Mouse (Mus musculus) liver, embryonic 16.5 days (tissue): ENCODE data around the gene Csnk2b. TPM values are rescaled to one million over a fixed set of nuclear protein-coding genes. Genes with fewer than 3 reads are reported as not detected.

Source experiments
- ATAC-seq: fragments of 200-750 bp; cut with Nextera tagmentation; 2 replicates; pipeline ENCODE4 v1.8.0; 2017; ENCODE audit warnings: low read depth, mild to moderate bottlenecking, moderate number of reproducible peaks, moderate library complexity
- H3K27ac ChIP-seq: fragments of 300-500 bp; sonication (generic); 2 replicates; pipeline ENCODE4 v1.5.1; 2014; ENCODE audit warnings: mild to moderate bottlenecking, low read length
- H3K27me3 ChIP-seq: fragments of 300-500 bp; sonication (generic); 2 replicates; pipeline ENCODE4 v1.6.1; 2014; ENCODE audit warnings: low read depth, low read length, mixed read lengths; ENCODE audit not compliant: control insufficient read depth, insufficient read depth
- H3K36me3 ChIP-seq: fragments of 300-500 bp; sonication (generic); 2 replicates; pipeline ENCODE4 v1.6.1; 2014; ENCODE audit warnings: mild to moderate bottlenecking; ENCODE audit not compliant: control insufficient read depth, insufficient read depth
- H3K4me1 ChIP-seq: fragments of 300-500 bp; sonication (generic); 2 replicates; pipeline ENCODE4 v1.6.1; 2014; ENCODE audit warnings: low read depth, low read length, mixed read lengths; ENCODE audit not compliant: control insufficient read depth
- H3K4me2 ChIP-seq: fragments of 300-500 bp; sonication (generic); 2 replicates; pipeline ENCODE4 v1.6.1; 2014; ENCODE audit warnings: low read depth, low read length, mixed read lengths
- H3K4me3 ChIP-seq: fragments of 300-500 bp; sonication (generic); 2 replicates; pipeline ENCODE4 v1.5.1; 2014; ENCODE audit warnings: low read depth, mild to moderate bottlenecking, low read length
- H3K9ac ChIP-seq: fragments of 300-500 bp; sonication (generic); 2 replicates; pipeline ENCODE4 v1.6.1; 2014; ENCODE audit warnings: low read depth, low read length
- H3K9me3 ChIP-seq: fragments of 300-500 bp; sonication (generic); replicated peaks from 2 replicates; pipeline ENCODE4 v1.6.1; 2016; ENCODE audit warnings: low read length; ENCODE audit not compliant: control insufficient read depth
- WGBS: fragments of 180-500 bp; shearing (Covaris S2); extraction: QIAGEN DNeasy Blood & Tissue Kit; methylation state at CpG from one replicate; pipeline ENCODE4 v1.1.7; 2014; ENCODE audit not compliant: insufficient replicate concordance; 5-methylcytosine and 5-hydroxymethylcytosine counted together
- polyA plus RNA-seq: library from polyadenylated mRNA; unstranded; fragments of >200 nt; fragmentation: Nextera tagmentation; extraction: Ambion mirVana; gene quantifications from 2 replicates; pipeline ENCODE4 v1.2.1, GENCODE M21; 2015

The Csnk2b gene
- polyA plus RNA-seq, 1 experiment from 2014 or later = 115 TPM

DNA sequence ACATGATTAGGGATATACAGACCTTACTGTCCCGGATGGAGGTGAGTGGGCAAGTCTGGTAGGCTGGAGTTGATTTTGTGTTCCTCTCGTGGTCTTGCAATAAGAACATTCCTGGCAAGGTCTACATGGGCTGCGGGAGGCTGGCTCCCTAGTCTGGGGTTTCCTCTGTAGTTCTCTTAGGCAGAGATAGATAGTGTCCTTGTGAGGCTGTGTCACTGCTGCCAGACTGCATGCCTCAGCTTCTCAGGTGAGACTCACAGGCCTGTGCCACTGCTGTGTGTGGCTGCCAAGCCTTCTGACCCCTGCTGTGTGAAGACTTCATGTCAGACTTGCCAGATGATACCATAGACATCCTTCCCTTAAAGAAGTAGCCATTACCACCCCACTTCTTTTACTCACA lies 17.4 kb upstream of the Csnk2b start:
- 89% methylated on average over 3 of the region's 3 CpGs for WGBS
- no peak overlapping the region for H3K27ac ChIP-seq
- H3K4me2 ChIP-seq = no peak overlapping the region
- no peak overlapping the region for H3K4me3 ChIP-seq
- no peaks in the 10 kb centered on the region for H3K27me3 ChIP-seq
- H3K36me3 ChIP-seq = peaks cover 50% of the 10 kb centered on the region
- ATAC-seq = no peak
- peaks cover 18% of the 10 kb centered on the region for H3K4me1 ChIP-seq
- H3K9me3 ChIP-seq = no peaks in the 10 kb centered on the region
- H3K9ac ChIP-seq = no peak overlapping the region

- H3K9ac ChIP-seq = peak overlapping the region; percentile 88
- peak overlapping the region; percentile 85 for H3K4me3 ChIP-seq
Measured at GRCm38 (mm10) chr17:35135591-35136320, 13.9 kb upstream of the Csnk2b start.

GRCm38 (mm10) chr17:35134801-35135590 lies 13.1 kb upstream of the Csnk2b start, which contains the start of gene Bag6:
Bag6 (plus strand) TSS chr17:35135178.
- under 1% methylated on average over 66 of the region's 66 CpGs for WGBS

More at GRCm38 (mm10) chr17:35135591-35136320, 13.9 kb upstream of the Csnk2b start:
- Histone ChIP-seq H3K4me1 (peaks cover 18% of the 10 kb centered on the region), H3K36me3 (peaks cover 17% of the 10 kb centered on the region), H3K27me3 (no peaks in the 10 kb centered on the region), H3K27ac (peak overlapping the region; percentile 94), H3K4me2 (peak overlapping the region; percentile 74), H3K9me3 (no peaks in the 10 kb centered on the region)
- peak; percentile 19 for ATAC-seq
- WGBS = under 1% methylated on average over 43 of the region's 43 CpGs

GRCm38 (mm10) chr17:35133517-35133916 lies 11.7 kb upstream of the Csnk2b start:
- ATAC-seq = no peak
- peaks cover under 1% of the 10 kb centered on the region for H3K36me3 ChIP-seq

More at GRCm38 (mm10) chr17:35134801-35135590, 13.1 kb upstream of the Csnk2b start, which contains the start of gene Bag6:
- H3K9ac ChIP-seq = peak within 1 kb of the TSS; percentile 88
- peaks cover 18% of the 10 kb centered on the region for H3K4me1 ChIP-seq
- H3K27ac ChIP-seq = peak within 1 kb of the TSS; percentile 94
- H3K36me3 ChIP-seq = peaks cover 13% of the 10 kb centered on the region
- peak within 1 kb of the TSS; percentile 74 for H3K4me2 ChIP-seq
- no peaks in the 10 kb centered on the region for H3K27me3 ChIP-seq
- H3K9me3 ChIP-seq = no peaks in the 10 kb centered on the region
- peak; percentile 90 for ATAC-seq
- H3K4me3 ChIP-seq = peak within 1 kb of the TSS; percentile 85

GRCm38 (mm10) chr17:35132174-35132560 lies 10.3 kb upstream of the Csnk2b start:
- H3K9ac ChIP-seq = no peak overlapping the region
- H3K36me3 ChIP-seq = no peaks in the 10 kb centered on the region
- no peaks in the 10 kb centered on the region for H3K27me3 ChIP-seq
- no peak for ATAC-seq
- peaks cover 25% of the 10 kb centered on the region for H3K4me1 ChIP-seq
- peak overlapping the region; percentile 5; the same call in 1 of the 2 replicates for H3K27ac ChIP-seq
- 60% methylated on average over 3 of the region's 3 CpGs for WGBS
- H3K4me2 ChIP-seq = no peak overlapping the region
- H3K4me3 ChIP-seq = no peak overlapping the region
- no peaks in the 10 kb centered on the region for H3K9me3 ChIP-seq

More at GRCm38 (mm10) chr17:35133517-35133916, 11.7 kb upstream of the Csnk2b start:
- H3K27me3 ChIP-seq = no peaks in the 10 kb centered on the region
- no peaks in the 10 kb centered on the region for H3K9me3 ChIP-seq
- WGBS = 85% methylated on average over 7 of the region's 7 CpGs
- no peak overlapping the region for H3K9ac ChIP-seq
- H3K4me2 ChIP-seq = no peak overlapping the region
- H3K4me1 ChIP-seq = peaks cover 21% of the 10 kb centered on the region
- H3K4me3 ChIP-seq = no peak overlapping the region
- H3K27ac ChIP-seq = no peak overlapping the region

DNA sequence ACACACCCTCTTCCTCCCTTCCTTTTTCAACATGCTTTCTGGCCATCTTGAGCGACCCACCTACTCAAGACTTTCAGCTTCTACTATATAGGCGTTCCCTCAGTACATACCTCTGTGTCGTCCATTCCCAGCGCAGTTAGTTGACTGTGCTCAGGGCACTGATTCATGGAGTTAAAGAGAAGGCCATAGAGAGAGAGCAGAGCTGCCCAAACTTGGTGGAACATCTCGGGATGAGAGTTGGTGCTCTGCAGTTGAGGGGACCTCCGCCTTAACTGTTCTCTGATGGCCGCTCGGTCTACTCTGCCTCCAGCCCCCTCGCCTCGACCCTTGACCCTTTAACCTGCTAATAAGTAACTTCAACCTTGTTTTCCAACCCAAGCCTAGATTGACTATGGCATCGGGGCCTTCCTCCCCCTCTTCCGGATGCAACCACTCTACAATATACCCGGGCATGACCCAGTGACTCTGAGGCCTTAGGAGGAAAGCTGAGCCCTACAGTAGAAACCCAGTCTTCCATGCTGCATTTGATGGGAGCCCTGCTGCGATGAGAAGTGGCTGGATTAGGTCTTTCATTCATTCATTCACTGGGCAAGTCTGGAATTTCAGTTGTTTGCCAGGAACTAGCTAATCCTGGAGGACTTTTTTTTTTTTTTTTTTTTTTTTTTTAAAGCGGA lies 9.8 kb upstream of the Csnk2b start, which contains the start of gene Apom:
Gene Apom (minus strand): TSS at position 551 of the 674 bp plus-strand sequence.
- H3K4me3 ChIP-seq = peak within 1 kb of the TSS; percentile 52
- H3K4me2 ChIP-seq = peak within 1 kb of the TSS; percentile 30
- no peaks in the 10 kb centered on the region for H3K27me3 ChIP-seq
- H3K9me3 ChIP-seq = no peaks in the 10 kb centered on the region
- H3K27ac ChIP-seq = peak within 1 kb of the TSS; percentile 51
- H3K9ac ChIP-seq = peak within 1 kb of the TSS; percentile 37
- peaks cover 26% of the 10 kb centered on the region for H3K4me1 ChIP-seq
- peak; percentile 25 for ATAC-seq
- no peaks in the 10 kb centered on the region for H3K36me3 ChIP-seq
- 62% methylated on average over 15 of the region's 15 CpGs for WGBS

DNA sequence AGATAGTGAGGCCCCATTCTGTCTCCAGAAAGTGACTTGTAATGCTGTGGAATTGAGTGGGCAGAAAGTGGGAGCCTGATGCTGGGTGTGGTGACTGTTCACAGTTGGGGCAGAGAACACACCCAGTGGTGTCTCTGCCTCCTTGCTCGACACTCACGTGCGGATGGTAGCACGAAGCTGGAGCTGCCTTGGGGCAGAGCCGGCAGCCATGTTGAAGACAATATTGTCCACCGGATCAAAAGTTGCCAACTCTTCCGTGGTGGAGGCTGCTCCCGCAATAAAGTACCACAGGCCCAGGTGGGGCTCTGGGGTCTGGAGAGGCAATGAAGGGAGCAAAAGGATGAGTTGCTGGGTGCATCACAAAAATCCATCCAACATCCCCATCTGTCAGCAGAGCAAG lies 9.2 kb upstream of the Csnk2b start:
- no peak for ATAC-seq
- Histone ChIP-seq H3K9ac (peak overlapping the region; percentile 37), H3K27me3 (no peaks in the 10 kb centered on the region), H3K36me3 (no peaks in the 10 kb centered on the region), H3K27ac (peak overlapping the region; percentile 51), H3K9me3 (no peaks in the 10 kb centered on the region), H3K4me2 (peak overlapping the region; percentile 30), H3K4me1 (peaks cover 24% of the 10 kb centered on the region), H3K4me3 (peak overlapping the region; percentile 52)
- WGBS = 75% methylated on average over 8 of the region's 8 CpGs

- ATAC-seq = no peak
- Histone ChIP-seq H3K9ac (no peak overlapping the region), H3K4me2 (no peak overlapping the region)
Measured at GRCm38 (mm10) chr17:35128996-35129395, 7.1 kb upstream of the Csnk2b start.

More at GRCm38 (mm10) chr17:35128996-35129395, 7.1 kb upstream of the Csnk2b start:
- H3K9me3 ChIP-seq = no peaks in the 10 kb centered on the region
- no peak overlapping the region for H3K27ac ChIP-seq
- H3K4me3 ChIP-seq = no peak overlapping the region
- no peaks in the 10 kb centered on the region for H3K27me3 ChIP-seq
- peaks cover 24% of the 10 kb centered on the region for H3K4me1 ChIP-seq
- H3K36me3 ChIP-seq = 0 out of 2 replicates have a peak, but pooled peaks cover under 1% of the 10 kb centered on the region
- 71% methylated on average over 11 of the region's 11 CpGs for WGBS
